Mouse (Mus musculus): ENCODE data around the gene Pin1rt1.

The Pin1rt1 gene

DNA sequence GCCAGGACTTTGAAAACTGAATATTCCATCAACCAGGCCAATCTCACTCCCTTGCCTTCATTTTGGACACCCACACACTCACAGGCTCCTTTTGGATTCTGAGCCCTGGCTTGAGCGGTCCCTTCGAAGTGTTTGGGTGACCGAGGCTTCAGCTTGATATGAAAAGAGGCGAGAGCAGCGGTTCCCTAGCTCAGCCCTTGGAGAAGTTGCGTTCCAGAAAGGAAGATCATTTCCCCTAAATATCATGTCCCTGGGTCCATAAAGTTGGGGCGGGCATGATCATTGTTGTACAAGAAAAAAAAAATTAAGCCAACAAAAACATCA lies 3.7 kb downstream of the Pin1rt1 start:
- no peak for DNase-seq (ENCODE audit: low read depth, low spot score)

GRCm38 (mm10) chr2:104711585-104712485 lies 4.3 kb downstream of the Pin1rt1 start, which contains the start of gene Tcp11l1:
Tcp11l1 (minus strand) TSS chr2:104712169.
- DNase-seq (ENCODE audit: low read depth, low spot score) = peak; percentile 83

DNA sequence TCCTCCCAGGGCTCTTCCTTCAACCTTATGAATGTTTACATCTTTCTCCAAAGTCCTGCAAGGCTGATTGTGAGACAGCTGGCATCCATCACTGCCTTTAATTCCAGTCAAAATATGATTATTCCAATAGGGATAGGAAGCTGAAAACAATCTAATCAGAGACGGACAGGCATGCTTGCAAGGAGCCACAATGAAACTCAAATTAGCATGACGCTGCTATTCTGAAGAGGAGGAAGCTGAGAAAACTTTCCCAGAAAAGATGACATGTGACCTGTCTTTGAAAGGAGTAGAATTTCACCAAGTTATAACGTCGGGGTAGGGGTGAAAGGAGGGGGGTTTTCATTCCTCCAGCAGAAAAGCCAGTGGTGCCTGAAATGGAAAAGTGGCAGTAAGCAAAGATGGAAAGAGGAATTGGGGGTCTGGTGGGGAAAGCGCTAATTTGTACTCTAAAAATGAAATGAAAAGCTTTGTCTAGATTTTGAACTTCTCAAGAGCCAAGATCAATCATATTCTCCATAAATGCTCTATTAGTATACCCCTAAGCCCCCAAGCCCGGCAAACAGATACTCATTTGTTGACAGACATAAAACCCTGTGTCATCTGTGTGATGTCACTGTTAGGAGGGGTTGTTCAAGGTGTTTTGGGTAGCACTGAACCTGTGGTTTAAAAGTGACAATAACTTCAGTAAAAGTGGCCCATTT lies 5.4 kb downstream of the Pin1rt1 start:
- DNase-seq (ENCODE audit: low read depth, low spot score) = peak; percentile 31

GRCm38 (mm10) chr2:104709786-104710337 lies 6.3 kb downstream of the Pin1rt1 start:
- no peak for DNase-seq (ENCODE audit: low read depth, low spot score)

- no peak for DNase-seq (ENCODE audit: low read depth, low spot score)
These were observed 11.8 kb downstream of the Pin1rt1 start for GRCm38 (mm10) chr2:104704355-104704754.

DNA sequence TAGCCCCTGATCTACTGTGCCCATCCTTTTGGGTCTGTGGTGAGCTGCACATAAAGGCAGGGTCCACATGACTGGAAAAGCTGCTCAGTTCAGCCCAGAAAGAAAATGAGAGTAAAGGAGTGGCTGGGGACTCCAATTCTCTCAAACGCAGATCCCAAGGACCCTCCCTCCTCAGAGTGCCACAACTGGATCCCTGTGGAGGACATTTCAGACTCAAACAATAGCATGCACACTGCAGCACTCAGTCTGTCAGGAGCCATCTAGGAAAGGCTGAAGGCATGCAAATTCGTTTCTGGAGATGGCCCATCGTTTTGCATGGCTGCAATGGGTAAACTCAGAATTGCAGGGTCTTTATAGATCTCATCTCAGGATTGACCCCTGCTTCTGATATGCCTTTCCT lies 13.0 kb downstream of the Pin1rt1 start:
- DNase-seq (ENCODE audit: low read depth, low spot score) = no peak

DNA sequence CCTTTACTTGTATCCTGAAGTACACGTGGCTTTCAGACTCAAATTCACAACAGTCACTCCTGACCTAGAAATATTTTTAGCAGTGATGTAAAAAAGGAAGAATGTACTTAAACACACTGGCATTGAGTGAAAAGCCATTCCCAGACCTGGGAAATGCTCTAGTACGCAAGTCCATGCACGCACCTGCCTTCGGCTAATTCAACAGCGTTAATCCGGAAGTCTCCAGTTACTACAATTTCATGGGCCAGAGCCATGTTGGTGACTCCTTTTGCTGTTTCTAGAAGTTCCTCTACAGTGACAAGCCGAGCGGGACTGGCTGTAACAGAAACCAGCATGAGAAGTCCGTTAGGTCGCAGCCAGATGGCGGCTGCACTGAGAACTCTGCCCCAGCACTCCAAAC lies 16.5 kb downstream of the Pin1rt1 start:
- no peak for DNase-seq (ENCODE audit: low read depth, low spot score)

- peak; percentile 19 for DNase-seq (ENCODE audit: low read depth, low spot score)
These were observed 23.6 kb downstream of the Pin1rt1 start for GRCm38 (mm10) chr2:104692551-104692950.

GRCm38 (mm10) chr2:104690720-104691119 lies 25.5 kb downstream of the Pin1rt1 start:
- no peak for DNase-seq (ENCODE audit: low read depth, low spot score)

DNA sequence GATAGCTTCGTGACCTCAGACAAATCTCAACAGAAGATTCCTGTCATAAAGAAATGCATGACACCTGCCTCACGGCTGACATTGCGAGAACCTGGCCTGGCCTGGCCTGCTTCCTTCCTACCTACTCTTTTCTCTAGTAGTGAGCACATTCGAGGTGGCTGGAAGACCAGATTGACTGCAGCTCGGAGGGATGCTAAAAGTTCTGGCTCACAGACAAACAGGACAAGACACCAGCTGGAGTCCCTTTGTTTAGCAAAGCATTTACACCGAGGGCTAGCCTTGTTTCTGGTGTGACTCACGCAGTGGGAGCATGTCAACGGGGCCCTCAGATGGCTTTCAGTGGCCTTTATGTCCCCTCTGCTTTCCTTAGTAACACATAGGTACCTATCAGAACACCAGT lies 27.5 kb downstream of the Pin1rt1 start:
- DNase-seq (ENCODE audit: low read depth, low spot score) = peak; percentile 84

GRCm38 (mm10) chr2:104688321-104688720 lies 27.9 kb downstream of the Pin1rt1 start:
- no peak for DNase-seq (ENCODE audit: low read depth, low spot score)

DNA sequence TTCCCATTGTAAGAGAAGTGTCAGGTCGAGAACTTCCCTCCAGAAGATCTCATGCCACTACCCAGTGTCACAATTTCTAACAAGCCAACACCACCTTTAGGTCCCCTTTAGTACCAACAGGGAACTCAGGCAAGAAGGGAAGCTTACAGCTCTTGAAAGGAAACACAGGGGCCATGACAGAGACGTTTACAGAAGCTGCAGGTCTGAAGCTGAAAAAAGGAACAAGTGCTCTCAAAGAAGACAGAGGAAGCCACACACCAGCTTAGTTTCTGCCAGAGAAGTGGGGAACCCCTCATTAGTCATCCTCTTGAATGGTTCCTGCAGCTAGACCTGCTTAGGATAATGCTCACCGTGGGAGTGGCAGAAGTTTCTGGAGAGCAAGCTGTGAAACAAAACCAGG lies 28.9 kb downstream of the Pin1rt1 start:
- DNase-seq (ENCODE audit: low read depth, low spot score) = peak; percentile 54

DNA sequence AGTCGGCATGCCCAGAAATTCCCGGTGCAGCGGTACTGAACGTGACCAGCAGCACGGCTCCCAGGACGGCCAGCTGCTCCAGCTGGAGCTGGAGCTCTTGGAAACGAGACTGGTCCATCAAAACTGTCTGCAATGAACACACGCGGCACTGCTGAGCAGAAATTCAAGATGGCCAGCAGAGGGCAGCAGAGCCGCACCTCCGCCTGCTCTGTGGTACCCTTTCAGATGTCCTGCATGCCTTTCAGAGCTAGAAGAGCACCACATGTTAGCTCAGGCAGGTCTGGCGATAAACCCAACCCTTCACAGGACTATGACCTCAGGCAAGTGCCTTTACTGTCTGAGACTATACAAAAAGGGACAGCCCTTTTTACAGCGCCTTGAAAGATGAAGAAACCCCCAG lies 30.8 kb downstream of the Pin1rt1 start:
- DNase-seq (ENCODE audit: low read depth, low spot score) = peak; percentile 90

GRCm38 (mm10) chr2:104684771-104685170 lies 31.4 kb downstream of the Pin1rt1 start:
- no peak for DNase-seq (ENCODE audit: low read depth, low spot score)

DNA sequence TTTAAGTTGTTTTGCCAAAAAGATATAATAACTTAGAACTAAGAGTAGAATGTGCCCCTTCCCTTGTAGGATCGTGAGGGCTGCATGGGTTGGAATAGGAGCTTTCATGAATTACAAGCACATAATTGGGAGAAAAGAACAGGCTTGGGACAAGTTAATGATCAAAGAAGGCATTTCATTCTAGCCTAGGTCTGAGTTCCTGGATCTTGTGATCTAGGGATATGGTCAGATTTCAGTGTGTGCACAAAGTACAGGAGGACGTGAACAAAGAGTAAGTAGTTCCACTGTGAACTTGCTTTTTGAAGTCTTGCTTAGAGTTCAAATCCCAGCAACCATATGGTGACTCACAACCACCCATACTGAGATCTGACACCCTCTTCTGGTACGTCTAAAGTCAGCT lies 38.9 kb downstream of the Pin1rt1 start:
- no peak for DNase-seq (ENCODE audit: low read depth, low spot score)

- no peak for DNase-seq (ENCODE audit: low read depth, low spot score)
These were observed 44.5 kb downstream of the Pin1rt1 start for GRCm38 (mm10) chr2:104671724-104672123.

GRCm38 (mm10) chr2:104669122-104669804 lies 46.9 kb downstream of the Pin1rt1 start:
- DNase-seq (ENCODE audit: low read depth, low spot score) = no peak
